Mouse (Mus musculus): Measurements from ENCODE around the gene Csn1s2b.
"Not testable (repeated sequence)": the region's sequence is repeated elsewhere in the genome, so short reads cannot be mapped to it uniquely, and the experiment has no call there.

Csn1s2b gene

GRCm38 (mm10) chr5:87807782-87808181 is at the start of gene Csn1s2b:
Csn1s2b (plus strand) TSS chr5:87808082.
- DNase-seq (ENCODE audit: low spot score): no peak

GRCm38 (mm10) chr5:87764546-87764945 is 43.3 kb upstream of the Csn1s2b start:
- no peak for DNase-seq (ENCODE audit: low spot score)

- not testable (repeated sequence) for DNase-seq (ENCODE audit: low spot score)
Observed at GRCm38 (mm10) chr5:87772151-87772550, 35.7 kb upstream of the Csn1s2b start.

- no peak for DNase-seq (ENCODE audit: low spot score)
Observed at GRCm38 (mm10) chr5:87774267-87774666, 33.6 kb upstream of the Csn1s2b start, which contains the start of gene Csn1s2a. Csn1s2a (plus strand) TSS chr5:87774567.

GRCm38 (mm10) chr5:87782731-87783130 is 25.2 kb upstream of the Csn1s2b start:
- DNase-seq (ENCODE audit: low spot score): no peak

DNA sequence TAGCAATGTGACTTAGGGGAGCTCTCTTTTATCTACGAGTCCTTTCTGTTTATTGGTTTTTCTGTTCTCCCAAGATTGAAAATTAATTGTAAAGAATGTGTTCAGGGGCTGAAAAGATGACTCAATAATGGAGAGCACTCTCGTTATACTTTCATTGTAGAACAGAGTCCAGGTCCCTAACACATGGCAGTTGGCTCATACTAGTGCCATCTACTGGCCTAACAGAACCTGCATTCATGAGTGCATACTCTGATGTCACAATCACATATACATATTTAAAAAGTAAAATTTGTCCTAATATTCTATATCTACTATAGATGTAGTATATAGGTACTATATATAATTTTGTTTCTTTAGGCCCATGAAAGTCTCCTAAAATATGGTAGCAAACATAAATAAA is 1.4 kb downstream of the Csn1s2b start:
- no peak for DNase-seq (ENCODE audit: low spot score)

DNA sequence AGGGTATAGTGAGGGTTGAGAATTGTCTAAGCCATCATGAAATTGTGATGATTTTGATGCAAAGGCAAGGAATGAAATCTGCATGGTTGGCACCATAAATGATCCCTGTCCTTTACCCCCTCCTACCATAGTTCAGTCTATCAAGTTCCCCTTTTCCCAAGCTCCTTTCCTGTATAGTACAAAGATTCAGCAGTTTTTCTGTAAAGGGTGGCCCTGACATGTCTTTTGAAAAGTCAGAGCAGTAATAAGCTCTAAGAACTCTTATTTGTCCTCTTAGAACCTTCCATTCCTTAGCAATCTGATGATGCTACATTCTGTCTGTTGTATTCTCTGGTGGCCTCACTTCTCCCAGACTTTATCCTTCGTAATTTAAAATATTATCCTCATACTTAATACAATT is 17.5 kb downstream of the Csn1s2b start, which contains the start of gene Prr27:
Prr27 (plus strand) TSS at position 301 of the 400 bp plus-strand sequence.
- DNase-seq (ENCODE audit: low spot score): no peak

GRCm38 (mm10) chr5:87855136-87855716 is 47.3 kb downstream of the Csn1s2b start:
- no peak for DNase-seq (ENCODE audit: low spot score)

GRCm38 (mm10) chr5:87870084-87870483 is 62.2 kb downstream of the Csn1s2b start:
- no peak for DNase-seq (ENCODE audit: low spot score)

DNA sequence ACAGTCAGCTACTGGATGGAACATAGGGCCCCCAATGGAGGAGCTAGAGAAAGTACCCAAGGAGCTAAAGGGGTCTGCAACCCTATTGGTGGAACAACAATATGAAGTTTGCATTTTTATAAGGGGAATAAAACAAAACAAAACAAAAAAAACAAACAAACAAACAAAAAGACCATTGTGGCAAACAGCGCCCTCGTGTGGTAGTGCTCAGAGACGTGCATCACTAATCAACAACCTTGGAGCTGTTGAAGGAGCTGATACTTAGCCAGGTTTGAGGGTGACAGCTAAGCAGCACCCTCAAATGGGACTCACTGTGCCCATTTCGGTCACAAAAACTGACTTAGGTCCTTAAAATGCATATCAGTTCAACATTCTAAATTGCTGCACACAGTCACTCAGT is 63.5 kb downstream of the Csn1s2b start:
- peak; percentile 3 for DNase-seq (ENCODE audit: low spot score)
